Mouse (Mus musculus): ENCODE results near the gene Scgb2b7.
"Not testable (repeated sequence)": the region's sequence is repeated elsewhere in the genome, so short reads cannot be mapped to it uniquely, and the experiment has no call there.

Scgb2b7 gene

GRCm38 (mm10) chr7:31705657-31706056 is at the start of gene Scgb2b7:
Gene Scgb2b7, minus strand, starts transcription at chr7:31705757.
- DNase-seq (ENCODE audit: low spot score), result not testable (repeated sequence)

GRCm38 (mm10) chr7:31712365-31712764 is 6.8 kb upstream of the Scgb2b7 start, which contains the start of gene Scgb1b7:
Gene Scgb1b7, plus strand, starts transcription at chr7:31712665.
- DNase-seq (ENCODE audit: low spot score), result not testable (repeated sequence)

All from ovary, postnatal 36 days (tissue).